Mouse (Mus musculus) left cerebral cortex, adult 6 months (tissue): ENCODE measurements around the gene Fam98c. TPM values are rescaled to one million over a fixed set of nuclear protein-coding genes. Genes with fewer than 3 reads are reported as not detected.

ENCODE experiments used
- long read RNA-seq, 2 experiments: library from polyadenylated mRNA; unstranded; transcript quantifications; one replicate each; pipeline ENCODE4 v2.0.0; 2019 to 2020
- polyA plus RNA-seq: library from polyadenylated mRNA; unstranded; fragments of <200 nt; fragmentation: Nextera tagmentation; gene quantifications from 2 replicates; pipeline ENCODE4 v1.2.3, GENCODE M21; 2021

The Fam98c gene
- polyA plus RNA-seq, result 77.8 and 81.1 TPM in 2 replicates
- long read RNA-seq, experiment 1, transcript Fam98c-202 (7 exons, 1,359 nt), result major isoform, 72 of 269 reads
- long read RNA-seq, experiment 1, transcript Fam98c-209 (8 exons, 1,293 nt), result minor isoform, 62 of 269 reads
- long read RNA-seq, experiment 1, transcript Fam98c-206 (7 exons, 2,169 nt), result minor isoform, 44 of 269 reads
- long read RNA-seq, experiment 1, partial matches to known transcripts, result 55 of 269 reads
- long read RNA-seq, experiment 1, other reads (novel, unspliced or antisense), result 36 of 269 reads
- long read RNA-seq, experiment 2, transcript Fam98c-209 (8 exons, 1,293 nt), result major isoform, 52 of 123 reads
- long read RNA-seq, experiment 2, transcript Fam98c-206 (7 exons, 2,169 nt), result minor isoform, 5 of 123 reads
- long read RNA-seq, experiment 2, transcript Fam98c-202 (7 exons, 1,359 nt), result minor isoform, 32 of 123 reads
- long read RNA-seq, experiment 2, partial matches to known transcripts, result 19 of 123 reads
- long read RNA-seq, experiment 2, other reads (novel, unspliced or antisense), result 14 of 123 reads

GRCm38 (mm10) chr7:29155838-29156782, at the start of gene Fam98c:
TSS of gene Fam98c (minus strand) at chr7:29156234.

GRCm38 (mm10) chr7:29180077-29180853, 24.2 kb upstream of the Fam98c start, which contains the start of gene Psmd8:
TSS of gene Psmd8 (minus strand) at chr7:29180701.

GRCm38 (mm10) chr7:29170066-29170754, 14.2 kb upstream of the Fam98c start, which contains the start of the genes Ggn and Spred3:
TSS of gene Ggn (plus strand) at chr7:29170210.
TSS of gene Spred3 (minus strand) at chr7:29170411.

GRCm38 (mm10) chr7:29134693-29135386, 21.2 kb downstream of the Fam98c start, which contains the start of gene Rasgrp4:
TSS of gene Rasgrp4 (plus strand) at chr7:29134851.

GRCm38 (mm10) chr7:29124970-29125369, 31.1 kb downstream of the Fam98c start, which contains the start of gene Ryr1:
TSS of gene Ryr1 (minus strand) at chr7:29125179.

Other genes starting within 250 kb of the Fam98c start
- gene Actn4, start 193.9 kb downstream of the Fam98c start, polyA plus RNA-seq, result 107 and 111 TPM in 2 replicates
- 507 and 624 TPM in 2 replicates for gene Eif3k, start 174.4 kb downstream of the Fam98c start, polyA plus RNA-seq
- gene Map4k1, start 174.2 kb downstream of the Fam98c start, polyA plus RNA-seq, result 0.71 and 0.85 TPM in 2 replicates
- 1.7 and 2.2 TPM in 2 replicates for gene Ryr1, start 31.1 kb downstream of the Fam98c start, polyA plus RNA-seq
- 0.13 and 0.20 TPM in 2 replicates for gene Rasgrp4, start 21.4 kb downstream of the Fam98c start, polyA plus RNA-seq
- 0.12 and 0.33 TPM in 2 replicates for gene Ggn, start 14.0 kb upstream of the Fam98c start, polyA plus RNA-seq
- 1.7 and 5.1 TPM in 2 replicates for gene Spred3, start 14.2 kb upstream of the Fam98c start, polyA plus RNA-seq
- 246 and 266 TPM in 2 replicates for gene Psmd8, start 24.5 kb upstream of the Fam98c start, polyA plus RNA-seq
- not detected in 2 replicates for gene Catsperg1, start 57.8 kb upstream of the Fam98c start, polyA plus RNA-seq
- 0.69 and 1.1 TPM in 2 replicates for gene Kcnk6, start 76.3 kb upstream of the Fam98c start, polyA plus RNA-seq
- 129 and 148 TPM in 2 replicates for gene Yif1b, start 82.1 kb upstream of the Fam98c start, polyA plus RNA-seq
- 0.55 and 0.75 TPM in 2 replicates for gene 2200002D01Rik, start 92.2 kb upstream of the Fam98c start, polyA plus RNA-seq
- gene Spint2, start 125.7 kb upstream of the Fam98c start, polyA plus RNA-seq, result 34.2 and 38.9 TPM in 2 replicates
- gene Ppp1r14a, start 133.1 kb upstream of the Fam98c start, polyA plus RNA-seq, result 16.2 and 21.0 TPM in 2 replicates
- gene Dpf1, start 147.7 kb upstream of the Fam98c start, polyA plus RNA-seq, result 42.2 and 43.5 TPM in 2 replicates